Mouse (Mus musculus): ENCODE measurements at regions not wholly inside any gene's neighbourhood (a gene's known extent, or its start where the extent isn't known, plus 50 kb on each side); places are given as distances from the start of the nearest gene placed in this dataset.

DNA sequence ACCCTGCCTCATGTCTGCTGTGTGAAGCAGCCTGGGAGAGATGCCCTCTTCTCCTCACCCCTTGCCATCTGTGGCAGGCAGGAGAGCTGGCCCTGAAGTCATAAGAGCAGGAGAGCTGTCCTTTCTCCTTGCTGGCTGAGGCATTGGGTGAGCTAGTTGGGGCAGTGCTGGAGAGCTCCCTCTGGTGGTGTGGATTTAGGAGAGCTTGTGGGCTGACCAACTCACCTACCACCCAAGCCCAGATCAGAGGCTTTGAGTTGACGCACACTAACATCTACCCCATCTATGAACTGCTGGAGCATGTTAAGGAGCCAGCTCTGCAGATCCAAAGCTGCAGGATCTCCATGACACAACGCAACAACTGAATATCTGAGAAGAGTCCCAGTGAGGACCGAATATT lies 331.7 kb downstream of the Lnpk start:
- TF ChIP-seq CTCF (IDR thresholded peaks at IDR 0.05; ENCODE audit: low read depth) (no peak), EP300 (IDR thresholded peaks at IDR 0.05; ENCODE audit: low read depth) (no peak)

All from heart, postnatal 0 days (tissue).